Mouse (Mus musculus): Measurements from ENCODE around the gene Fbxl13. TPM values are rescaled to one million over a fixed set of nuclear protein-coding genes. Genes with fewer than 3 reads are reported as not detected.
A peak's percentile ranks its signal among the peaks of the same experiment; 100 is the strongest.

Fbxl13 gene
- total RNA-seq, 2 experiments from 2014 or later = not detected

DNA sequence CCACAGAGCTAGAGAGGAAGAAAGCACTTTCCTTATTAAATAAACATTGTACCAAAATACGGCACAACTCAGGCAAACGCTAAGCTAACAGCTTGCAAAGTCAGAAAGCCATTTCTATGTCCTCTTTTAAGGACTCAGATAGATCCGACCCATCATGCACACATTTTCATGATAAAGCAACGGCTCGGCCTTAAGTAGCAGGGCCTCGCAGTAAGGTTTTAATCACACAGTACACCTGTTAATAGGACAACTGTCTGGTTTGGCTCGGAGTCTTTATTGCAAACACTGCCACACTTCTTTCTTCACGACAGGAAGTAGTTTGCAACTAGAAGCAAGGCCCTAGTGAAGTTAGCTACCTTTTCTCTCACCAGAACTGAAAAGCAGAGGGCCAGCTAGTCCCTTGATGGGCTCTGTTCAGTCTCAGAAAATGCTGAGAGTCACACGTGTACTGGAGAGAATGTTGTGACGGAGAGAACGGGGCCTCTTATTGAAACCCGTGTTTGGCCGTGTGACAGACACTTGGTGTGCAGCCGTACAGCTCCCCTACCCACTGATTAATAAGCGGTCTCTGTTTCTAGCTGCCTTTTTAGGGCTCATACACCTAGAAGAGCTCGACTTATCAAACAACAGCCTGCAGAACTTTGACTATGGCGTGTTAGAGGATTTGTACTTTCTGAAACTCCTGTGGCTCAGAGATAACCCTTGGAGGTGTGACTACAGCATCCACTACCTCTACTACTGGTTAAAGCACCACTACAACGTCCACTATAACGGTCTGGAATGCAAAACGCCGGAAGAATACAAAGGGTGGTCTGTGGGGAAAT lies 70.8 kb downstream of the Fbxl13 start:
- no peak for DNase-seq

DNA sequence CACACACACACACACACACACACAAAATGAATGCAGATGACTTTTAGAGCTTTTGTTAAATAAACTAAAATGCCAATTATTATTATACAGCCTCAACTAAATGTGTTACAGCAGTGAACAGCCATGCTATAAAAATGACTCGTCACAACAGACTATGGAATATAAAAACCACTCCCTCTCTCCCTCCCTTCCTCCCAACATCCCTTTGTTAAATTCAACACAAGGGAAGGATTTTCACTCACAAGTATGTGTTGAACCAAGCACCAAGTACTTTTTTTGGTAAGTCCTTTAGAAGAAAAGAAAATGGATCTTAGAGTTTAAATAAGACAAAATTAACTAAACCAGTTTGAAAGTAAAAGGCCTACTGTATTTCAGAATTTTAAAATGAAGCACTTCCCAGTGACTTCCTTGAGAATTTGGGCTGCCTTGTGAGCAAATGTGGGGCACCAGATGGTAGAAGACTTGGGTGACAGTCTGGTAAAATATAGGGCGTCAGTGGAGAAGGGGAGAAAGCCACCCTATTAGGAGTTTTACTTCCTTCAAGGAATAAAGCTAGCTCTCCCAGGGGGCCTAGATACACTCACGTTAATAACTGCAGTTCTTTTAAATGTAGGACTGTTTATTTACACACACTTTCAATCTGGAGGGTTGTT lies 72.5 kb downstream of the Fbxl13 start:
- no peak for DNase-seq

GRCm38 (mm10) chr5:21567784-21568183 lies 77.7 kb downstream of the Fbxl13 start:
- no peak for DNase-seq

DNA sequence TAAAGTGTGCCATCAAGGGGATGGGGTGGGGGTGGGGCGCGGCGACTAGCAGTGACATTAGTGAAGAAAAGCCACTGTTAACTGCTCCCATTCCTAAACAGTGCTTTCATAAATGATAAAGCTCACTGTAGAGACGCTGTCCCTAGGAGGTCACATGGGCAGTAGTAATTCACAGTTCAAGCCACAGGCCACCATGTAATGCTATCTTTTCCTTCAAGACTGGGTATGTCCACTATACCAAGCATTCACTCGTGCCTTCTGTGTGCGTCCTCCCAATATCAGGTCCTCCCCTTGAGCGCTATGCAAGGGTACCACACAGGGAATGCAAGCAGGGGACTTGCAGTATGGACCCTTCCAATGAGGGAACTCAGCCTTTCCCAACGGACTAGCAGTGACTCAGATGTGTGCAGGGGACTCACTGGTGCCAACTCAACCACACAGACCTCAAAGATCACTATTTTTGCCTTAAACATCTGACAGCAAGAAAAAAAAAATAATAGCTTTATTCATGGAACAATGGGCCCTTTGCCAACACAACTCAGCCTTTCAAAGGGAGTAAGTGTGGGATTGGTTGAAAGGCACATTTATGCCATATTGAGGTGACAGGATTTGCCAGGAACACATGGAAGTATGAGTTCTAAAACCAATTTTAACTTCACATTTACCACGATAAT lies 79.9 kb downstream of the Fbxl13 start:
- no peak for DNase-seq

DNA sequence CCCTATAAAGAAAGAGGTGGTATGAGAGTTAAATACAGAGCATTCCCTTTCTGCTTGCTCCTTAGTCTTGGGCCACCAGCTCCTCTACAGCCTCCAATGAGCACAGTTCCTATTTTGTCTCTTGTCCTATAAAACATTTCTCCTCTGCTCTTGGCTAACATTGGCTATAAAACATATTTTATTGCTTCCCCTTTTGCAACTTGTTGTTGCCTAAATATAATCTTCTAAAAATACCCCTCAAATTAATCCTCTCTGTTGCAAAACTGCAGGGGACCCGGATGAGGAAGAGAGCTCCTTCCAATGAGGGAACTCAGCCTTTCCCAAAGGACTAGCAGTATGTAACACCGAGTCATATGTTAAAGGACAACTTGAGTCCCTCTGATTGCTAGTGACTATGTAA lies 81.5 kb downstream of the Fbxl13 start:
- peak; percentile 37 to 52 for DNase-seq

DNA sequence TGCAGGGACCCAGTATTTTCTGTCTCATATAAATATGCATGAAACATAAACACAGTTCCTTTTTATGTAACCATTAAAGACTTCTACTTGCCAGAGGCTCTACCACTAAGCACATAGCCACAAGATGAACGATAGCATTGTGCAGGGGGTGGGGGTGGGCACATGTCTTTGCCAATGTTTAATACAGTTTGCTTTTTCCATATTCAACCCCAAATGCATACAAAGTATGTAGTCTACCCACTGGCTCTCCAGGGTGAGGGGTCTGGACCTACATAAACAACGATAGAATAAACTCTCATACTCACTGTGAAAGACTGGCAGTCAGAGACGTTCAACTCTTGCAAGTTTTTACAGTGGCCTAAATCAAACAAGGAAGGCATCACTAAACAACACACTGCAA lies 88.9 kb downstream of the Fbxl13 start:
- no peak for DNase-seq

DNA sequence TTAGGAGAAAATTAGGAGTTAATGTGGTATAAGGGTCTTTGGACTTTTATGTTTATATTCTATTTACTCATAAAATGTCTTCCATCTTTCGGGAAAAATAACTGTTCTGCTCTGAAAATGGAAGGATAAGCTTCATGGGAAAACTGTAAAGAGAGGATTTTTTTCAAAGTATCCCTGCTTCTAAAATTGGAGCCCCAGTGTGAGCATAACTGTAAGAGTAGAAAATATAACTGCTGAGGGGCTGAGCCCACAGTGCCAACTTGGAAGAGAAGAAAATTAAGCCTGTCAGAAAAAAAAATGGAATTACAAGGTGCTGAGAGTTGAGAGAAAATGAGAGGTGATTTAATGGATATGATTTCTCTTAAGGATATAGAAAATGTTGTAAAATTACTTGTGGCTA lies 90.7 kb downstream of the Fbxl13 start:
- DNase-seq = no peak

- DNase-seq = no peak
Measured at GRCm38 (mm10) chr5:21553685-21554084, 91.7 kb downstream of the Fbxl13 start.

DNA sequence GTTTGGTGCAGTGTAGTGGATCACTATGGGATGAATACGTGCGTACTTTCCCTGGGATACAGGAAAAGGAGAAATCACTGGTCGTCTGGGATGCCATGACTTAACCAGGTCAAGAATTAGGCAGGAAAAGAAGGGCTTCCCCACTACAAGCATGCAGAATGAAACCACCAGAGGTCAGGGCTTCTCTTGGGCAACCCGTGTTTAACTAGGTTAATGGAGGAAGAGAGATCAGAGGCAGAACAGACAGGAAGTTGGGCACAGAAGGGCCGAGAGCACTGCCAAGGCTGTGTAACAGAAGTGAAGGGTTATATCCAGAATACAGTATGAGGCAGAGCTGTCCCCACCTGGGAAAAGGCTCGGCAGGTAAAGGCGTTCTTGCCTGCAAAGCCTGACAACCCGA lies 98.4 kb downstream of the Fbxl13 start:
- no peak for DNase-seq

DNA sequence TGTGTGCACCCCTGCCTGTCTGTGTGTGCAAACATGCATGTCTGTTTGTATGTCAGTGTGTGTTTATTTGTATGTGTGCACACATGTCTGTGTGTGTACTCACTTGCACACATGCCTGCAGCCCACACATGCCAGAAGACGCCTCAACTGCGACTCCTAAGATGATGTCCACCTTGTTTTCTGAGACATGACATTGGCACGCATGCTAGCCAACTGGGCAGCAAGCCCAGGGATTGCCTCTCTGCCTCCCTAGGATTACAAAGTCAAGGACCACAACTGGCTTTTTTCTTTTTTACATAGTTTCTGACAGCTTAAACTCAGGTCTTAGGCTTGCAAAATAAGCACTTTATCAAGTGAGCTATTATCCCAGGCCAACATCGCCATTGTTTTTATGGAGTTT lies 99.6 kb downstream of the Fbxl13 start:
- DNase-seq = peak; percentile 17 to 34

DNA sequence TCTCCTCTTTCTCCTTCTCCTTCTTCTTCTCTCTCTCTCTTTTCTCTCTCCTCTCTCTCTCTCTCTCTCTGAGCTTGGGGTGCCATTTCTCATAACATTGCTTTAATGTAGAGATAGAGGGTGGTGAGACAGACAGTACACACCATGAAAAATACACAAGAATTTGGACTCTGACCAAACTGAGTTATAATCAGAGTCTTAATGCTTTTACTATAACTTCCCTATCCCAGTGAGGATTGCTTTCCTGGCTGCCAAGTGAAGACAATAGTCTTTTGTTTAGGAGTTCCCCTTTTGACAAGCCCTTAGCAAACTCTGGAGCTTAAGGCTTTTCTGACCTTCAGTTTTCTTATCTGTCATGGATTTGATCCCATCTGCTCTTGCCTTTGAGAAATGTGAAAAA lies 100.2 kb downstream of the Fbxl13 start:
- DNase-seq = no peak

DNA sequence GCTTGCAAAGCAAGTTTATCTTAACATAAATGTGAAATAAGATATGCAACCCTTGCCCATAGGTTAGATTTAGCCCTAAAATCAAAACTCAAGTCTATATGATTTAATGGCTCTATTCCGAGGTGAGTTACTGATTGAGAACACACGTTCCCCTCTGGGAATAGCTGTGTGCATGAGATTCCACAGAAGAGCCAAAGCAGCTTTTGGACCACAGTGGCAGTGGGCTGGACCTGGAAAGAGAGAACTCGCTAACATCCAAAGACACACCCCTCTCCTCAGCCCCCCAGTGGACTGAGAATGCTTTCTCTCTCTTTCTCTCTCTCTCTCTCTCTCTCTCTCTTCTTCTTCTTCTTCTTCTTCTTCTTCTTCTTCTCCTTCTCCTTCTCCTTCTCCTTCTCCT lies 100.6 kb downstream of the Fbxl13 start:
- peak; percentile 61 to 76 for DNase-seq

DNA sequence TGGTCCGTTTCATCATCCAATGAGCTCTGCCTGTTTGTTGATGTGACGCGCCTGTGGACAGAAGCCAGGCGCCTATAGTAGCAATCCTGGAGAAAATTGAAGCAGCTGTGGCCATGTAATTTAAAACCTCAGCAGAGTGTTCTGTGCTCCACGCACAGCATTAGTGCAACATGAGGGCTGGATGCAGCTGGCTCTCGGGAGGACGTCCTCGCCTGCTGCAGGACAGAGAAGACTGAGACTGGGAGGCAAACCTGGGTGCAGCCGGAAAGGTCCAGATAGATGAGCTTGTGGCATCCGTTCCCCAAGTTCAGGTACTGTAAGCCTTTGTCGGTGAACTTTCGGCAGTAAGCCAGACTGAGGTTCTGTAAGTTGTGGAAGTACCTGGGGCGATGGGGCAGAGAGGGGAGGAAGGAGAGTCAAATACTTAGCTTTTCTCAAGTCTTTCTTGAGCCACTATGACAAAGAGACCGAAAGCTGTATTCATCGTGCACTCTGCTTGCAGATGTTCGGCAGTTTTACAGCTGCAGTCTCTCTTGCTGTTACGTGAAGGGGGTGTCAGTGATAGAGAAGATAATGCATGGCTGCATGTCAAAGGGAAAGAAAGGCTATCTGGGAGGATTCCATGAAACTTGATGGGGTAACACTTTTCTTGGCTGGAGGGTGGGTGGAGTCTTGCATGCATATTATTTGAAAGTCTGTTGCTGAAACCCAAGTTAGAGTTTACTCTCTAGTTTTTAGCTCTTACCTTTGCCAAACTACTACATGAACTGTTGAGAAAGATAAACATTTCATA lies 101.8 kb downstream of the Fbxl13 start, which contains the start of gene Lrrc17:
Gene Lrrc17 (plus strand): TSS at position 151 of the 793 bp plus-strand sequence.
- DNase-seq = peak; percentile 42 to 47

DNA sequence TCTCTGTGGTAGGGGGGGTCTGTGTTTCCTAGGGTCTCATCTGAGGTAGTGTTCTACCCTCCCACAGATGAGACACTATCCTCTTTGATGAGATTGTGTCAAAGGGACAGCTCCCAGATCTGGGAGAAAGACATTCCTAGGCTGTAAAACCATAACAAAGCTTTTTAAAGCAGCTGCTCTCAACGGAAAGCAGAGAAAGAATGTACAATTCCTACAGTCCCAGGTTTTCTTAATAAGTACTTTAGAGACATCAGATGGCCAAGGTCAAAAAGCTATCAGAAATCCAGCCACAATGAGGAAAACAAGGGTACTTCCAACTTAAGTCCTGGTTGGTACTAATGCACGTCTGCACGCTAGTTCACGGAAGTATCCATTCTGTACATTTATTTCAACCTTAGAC lies 103.2 kb downstream of the Fbxl13 start:
- no peak for DNase-seq

DNA sequence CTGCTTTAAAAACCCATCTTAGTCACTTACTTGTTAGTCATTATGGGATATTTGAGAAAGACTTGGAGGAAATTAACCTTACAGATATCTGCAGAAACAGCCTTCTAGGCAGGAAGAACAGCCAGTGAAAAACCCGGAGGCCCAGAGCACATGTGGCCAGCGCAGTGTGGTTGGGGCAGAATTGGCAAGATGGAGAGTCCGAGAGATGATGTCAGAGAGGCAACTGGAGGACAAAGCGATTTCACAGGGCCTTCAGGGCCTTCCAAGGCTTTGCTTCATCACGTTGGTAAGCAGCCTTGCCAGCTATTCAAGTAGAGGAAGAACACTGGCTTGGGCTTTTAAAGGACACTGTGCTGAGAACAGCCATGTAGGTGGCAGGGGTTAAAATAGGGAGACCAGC lies 112.5 kb downstream of the Fbxl13 start:
- peak; percentile 50 to 84 for DNase-seq

GRCm38 (mm10) chr5:21532126-21532525 lies 113.3 kb downstream of the Fbxl13 start:
- no peak for DNase-seq

DNA sequence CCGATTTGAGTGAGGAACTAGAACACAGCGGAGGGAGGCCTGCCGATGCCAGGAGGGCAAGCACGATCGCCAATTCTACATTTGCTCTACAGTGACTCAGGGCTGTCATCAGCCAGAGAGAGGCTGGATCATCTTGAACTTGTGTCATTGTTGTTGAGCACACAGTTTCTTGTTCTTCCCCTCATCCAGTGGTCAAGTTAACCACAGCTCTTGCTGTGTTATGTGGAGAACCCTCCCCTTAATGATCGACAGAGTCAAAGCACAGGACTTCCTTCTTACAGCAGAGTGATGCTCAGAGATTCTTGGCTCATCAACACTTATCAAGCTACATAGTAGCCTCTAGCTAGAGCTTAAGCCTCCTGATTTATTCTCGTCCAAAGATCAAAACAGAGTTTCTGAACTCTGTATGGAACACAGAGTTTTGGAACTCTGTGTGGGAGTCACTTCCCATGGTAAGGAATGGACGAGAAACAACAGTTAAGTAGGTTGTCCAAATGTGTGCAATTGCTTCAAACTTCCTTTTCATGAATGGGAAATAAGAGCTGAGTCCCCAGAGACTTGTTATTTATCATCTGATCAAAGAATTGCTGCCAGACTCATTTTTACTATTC lies 116.2 kb downstream of the Fbxl13 start:
- DNase-seq = peak; percentile 11 to 16

DNA sequence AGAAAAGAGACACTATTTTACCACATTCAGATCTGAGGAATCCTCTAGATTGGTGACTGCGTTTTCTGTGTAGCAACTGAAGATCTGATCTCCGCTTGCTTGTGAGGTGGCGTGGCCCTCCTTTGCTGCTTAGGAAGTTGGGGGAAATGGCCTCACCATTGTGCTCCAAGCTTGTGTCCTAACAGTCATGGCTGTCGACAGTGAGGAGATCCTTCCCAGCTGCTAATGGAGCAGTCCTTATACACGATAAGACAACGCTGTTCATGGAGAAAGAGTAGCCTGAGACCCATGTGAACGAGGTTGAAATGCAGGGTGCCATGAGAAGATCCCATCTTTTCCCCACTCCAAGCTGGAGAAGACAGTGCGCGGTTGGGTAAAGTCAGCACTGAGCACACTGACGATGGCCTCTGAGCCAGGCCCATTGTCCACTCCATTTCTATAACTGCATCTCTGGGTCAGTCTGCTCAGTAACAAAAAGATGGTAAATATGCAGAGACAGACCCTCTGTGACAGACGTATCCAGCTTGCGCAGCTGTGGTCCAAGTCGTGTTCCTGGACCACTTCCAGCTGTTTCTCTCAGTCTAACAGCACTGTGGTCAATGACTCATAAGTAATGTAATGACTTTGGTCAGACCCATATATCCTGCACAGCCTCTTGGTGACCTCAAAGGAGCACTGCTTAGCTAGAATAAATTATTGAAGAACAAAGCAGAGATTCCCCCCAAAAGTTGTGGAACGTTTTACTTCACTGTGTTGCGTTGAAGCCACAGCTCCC lies 117.2 kb downstream of the Fbxl13 start:
- DNase-seq = peak; percentile 63 to 70

DNA sequence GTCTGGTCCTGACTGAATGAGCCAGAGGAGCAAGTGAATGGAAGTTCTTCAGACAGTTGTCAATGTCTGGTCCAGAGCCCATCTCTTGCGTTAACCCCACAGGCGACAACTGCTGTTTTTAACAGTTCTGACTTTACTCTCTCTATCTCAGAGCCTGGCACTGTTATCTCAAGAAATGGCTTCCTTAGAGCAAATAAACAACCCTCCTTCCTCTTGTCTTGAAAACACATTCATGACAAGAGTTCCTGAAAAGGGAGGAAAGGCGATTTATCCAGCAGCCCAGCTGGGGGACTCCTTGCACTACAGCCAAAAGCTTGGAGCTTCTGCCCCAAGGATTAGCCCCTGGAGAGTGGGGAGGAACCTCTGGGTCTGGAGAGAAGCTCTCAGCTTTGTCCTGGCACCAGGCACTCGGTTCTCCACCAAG lies 117.9 kb downstream of the Fbxl13 start:
- peak; percentile 61 to 79 for DNase-seq

DNA sequence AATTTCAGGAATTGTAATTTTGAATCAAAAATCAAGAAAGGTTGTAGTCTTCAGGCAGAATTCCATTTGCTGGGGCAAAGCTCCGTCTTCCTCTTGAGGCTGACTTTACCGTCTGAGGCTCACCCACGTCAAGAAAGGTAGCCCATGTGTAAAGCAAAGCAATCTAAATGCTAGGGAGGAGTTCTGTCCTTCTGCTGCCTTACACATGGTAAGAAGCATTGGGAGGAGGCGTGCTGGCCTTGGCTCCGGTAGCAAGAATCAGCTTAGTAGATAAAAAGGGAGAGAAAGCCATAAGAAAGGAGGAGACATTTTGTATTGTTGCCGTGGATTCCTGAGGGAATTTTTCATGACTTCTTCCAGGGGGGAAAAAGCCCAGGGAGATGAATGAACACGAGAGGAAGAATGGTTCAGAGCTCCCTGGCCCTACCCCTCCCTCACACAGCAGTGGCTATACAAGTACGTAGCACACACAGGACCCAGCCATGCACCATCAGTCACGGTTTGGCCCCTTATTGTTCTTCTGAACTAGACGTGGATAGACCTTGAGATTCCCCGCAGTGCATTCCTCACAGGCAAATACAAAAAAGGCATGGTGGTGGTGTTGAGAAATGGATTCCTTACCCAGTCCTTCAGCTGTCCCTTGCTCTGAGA lies 118.5 kb downstream of the Fbxl13 start:
- DNase-seq = no peak
